Mouse (Mus musculus) cerebellum, adult 9-11 months (tissue): Measurements from ENCODE around the gene Myh2.

Experiments
- DNase-seq: peaks from one replicate; pipeline ENCODE4 v3.0.0; 2022

Gene Myh2

GRCm38 (mm10) chr11:67170727-67171126 lies at the start of gene Myh2:
Gene Myh2, plus strand, starts transcription at chr11:67171027.
- DNase-seq, result no peak

GRCm38 (mm10) chr11:67124943-67125342 lies 45.9 kb upstream of the Myh2 start:
- DNase-seq, result no peak

GRCm38 (mm10) chr11:67125361-67125760 lies 45.5 kb upstream of the Myh2 start:
- no peak for DNase-seq

- no peak for DNase-seq
These were observed 37.3 kb upstream of the Myh2 start for GRCm38 (mm10) chr11:67133526-67133925.

GRCm38 (mm10) chr11:67134654-67135053 lies 36.2 kb upstream of the Myh2 start:
- DNase-seq, result no peak

GRCm38 (mm10) chr11:67135532-67135931 lies 35.3 kb upstream of the Myh2 start:
- no peak for DNase-seq

- no peak for DNase-seq
These were observed 31.3 kb upstream of the Myh2 start for GRCm38 (mm10) chr11:67139556-67139955.

GRCm38 (mm10) chr11:67140175-67140574 lies 30.7 kb upstream of the Myh2 start:
- no peak for DNase-seq

- DNase-seq, result no peak
These were observed 29.8 kb upstream of the Myh2 start for GRCm38 (mm10) chr11:67141031-67141430.

- DNase-seq, result no peak
These were observed 28.8 kb upstream of the Myh2 start for GRCm38 (mm10) chr11:67142047-67142446.

- DNase-seq, result no peak
These were observed 27.8 kb upstream of the Myh2 start for GRCm38 (mm10) chr11:67143065-67143464.

GRCm38 (mm10) chr11:67143863-67144498 lies 26.8 kb upstream of the Myh2 start:
- DNase-seq, result no peak

GRCm38 (mm10) chr11:67144559-67145265 lies 26.1 kb upstream of the Myh2 start:
- DNase-seq, result no peak

- DNase-seq, result no peak
These were observed 25.1 kb upstream of the Myh2 start for GRCm38 (mm10) chr11:67145482-67146408.

- DNase-seq, result no peak
These were observed 24.2 kb upstream of the Myh2 start for GRCm38 (mm10) chr11:67146409-67147282.

- no peak for DNase-seq
These were observed 23.4 kb upstream of the Myh2 start for GRCm38 (mm10) chr11:67147283-67147921.

GRCm38 (mm10) chr11:67148286-67149012 lies 22.4 kb upstream of the Myh2 start:
- no peak for DNase-seq

GRCm38 (mm10) chr11:67150237-67150636 lies 20.6 kb upstream of the Myh2 start:
- DNase-seq, result no peak

GRCm38 (mm10) chr11:67151159-67151558 lies 19.7 kb upstream of the Myh2 start:
- no peak for DNase-seq

- DNase-seq, result no peak
These were observed 18.9 kb upstream of the Myh2 start for GRCm38 (mm10) chr11:67151651-67152630.
